Mouse (Mus musculus): ENCODE measurements around the gene Ttll4. TPM values are rescaled to one million over a fixed set of nuclear protein-coding genes. Genes with fewer than 3 reads are reported as not detected.

Gene Ttll4
- 1 to 10 TPM; 9.1 to 9.3 TPM for total RNA-seq (2021)
- long read RNA-seq, experiment 1, partial matches to known transcripts, result 0 of 11 reads
- long read RNA-seq, experiment 1, other reads (novel, unspliced or antisense), result 11 of 11 reads
- long read RNA-seq, experiment 2, partial matches to known transcripts, result 0 of 8 reads
- long read RNA-seq, experiment 2, other reads (novel, unspliced or antisense), result 7 of 8 reads

DNA sequence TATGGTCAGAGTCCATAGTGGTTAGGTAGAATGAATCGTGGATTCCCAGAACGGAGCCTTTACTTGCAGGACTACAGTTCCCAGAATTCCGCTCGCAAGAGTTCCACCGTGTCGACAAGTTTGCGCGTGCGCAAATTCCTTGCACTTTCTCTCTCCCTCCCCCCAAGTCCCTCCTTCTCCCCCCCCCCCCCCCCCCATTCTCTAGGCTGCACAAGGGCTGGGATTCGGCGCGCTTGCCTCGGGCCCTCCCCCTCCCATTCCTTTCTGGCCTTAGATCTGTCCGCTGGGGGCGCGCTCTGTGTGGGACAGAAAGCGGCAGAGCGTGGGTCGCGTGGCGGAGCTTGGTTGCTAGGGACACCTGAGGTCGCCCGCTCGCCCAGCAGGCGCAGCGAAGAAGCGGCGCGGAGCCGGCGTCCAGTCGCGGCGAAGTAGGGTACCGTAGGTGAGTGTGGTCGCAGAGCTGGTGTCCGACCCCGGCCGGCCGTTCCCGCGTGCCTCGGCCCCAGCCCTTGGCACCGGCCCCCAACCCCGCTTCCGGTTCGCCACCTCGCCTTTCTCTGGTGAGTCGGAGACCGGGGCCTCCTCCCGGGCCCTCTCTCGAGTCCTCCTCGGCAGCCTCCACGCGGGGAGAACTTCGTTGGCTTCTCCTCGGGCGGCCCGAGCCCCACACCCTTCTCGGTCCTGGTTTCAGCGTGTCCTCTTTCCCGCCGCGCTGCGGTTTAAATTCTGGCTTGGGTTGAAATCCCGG is at the start of gene Ttll4:
Gene Ttll4 (plus strand): TSS at position 298 of the 748 bp plus-strand sequence.
- DNase-seq, result peak; percentile 97

DNA sequence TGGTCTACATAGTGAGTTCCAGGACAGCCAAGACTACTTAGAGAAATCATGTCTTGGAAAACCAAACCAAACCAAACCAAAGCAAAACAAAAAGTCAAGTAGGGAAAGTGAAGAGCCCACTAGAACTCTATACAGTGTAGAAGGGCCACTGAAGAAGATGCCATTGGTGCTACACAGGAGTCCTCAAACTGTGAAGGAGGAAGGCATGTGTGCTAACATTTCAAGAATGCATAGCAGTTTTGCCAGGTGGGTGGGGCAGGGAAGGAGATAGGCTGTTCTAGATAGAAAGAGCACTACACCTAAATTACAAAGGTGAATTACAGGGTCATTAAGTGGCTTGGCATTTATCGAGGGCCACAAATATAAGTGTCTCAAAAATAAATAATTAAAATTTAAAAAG is 37.4 kb upstream of the Ttll4 start:
- no peak for DNase-seq

DNA sequence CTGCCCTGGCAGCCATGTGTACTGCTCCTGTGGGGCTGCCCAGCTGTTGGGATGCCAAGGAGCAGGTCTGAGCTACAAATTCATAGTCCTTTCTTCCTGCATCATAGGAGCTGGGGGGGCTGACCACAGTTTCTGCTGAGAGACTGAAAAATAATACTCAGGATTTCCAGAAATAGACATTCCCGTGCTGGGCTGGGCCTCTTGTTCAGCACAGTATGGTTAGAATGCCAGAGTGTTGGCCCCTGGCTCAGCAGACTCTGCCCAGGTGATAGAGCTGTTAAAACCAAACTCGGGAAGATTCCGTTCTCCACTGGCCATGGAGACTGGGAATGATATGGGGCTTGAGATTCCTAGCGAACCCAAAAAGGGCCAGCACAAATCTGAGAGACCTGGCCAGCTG is 35.5 kb upstream of the Ttll4 start:
- DNase-seq, result no peak

DNA sequence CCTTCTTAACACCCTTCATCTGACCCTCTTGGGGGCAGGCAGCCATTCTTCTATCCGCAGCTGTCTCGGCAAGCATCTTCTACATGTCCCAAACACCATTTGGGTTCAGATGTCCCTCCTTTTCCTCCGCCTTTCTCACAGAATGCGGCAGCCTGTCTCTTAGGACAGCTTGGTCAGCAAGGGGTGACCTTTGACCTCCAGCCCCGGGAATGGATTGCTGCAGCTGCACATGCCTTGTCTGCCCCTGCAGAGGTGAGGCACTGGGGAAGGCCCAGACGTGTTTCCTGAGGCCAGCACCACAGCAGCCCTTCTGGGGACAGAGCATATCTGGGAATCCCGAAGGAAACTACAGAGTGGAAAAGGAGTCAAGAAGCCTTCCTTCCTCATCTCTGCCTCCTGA is 33.5 kb upstream of the Ttll4 start:
- DNase-seq, result no peak

DNA sequence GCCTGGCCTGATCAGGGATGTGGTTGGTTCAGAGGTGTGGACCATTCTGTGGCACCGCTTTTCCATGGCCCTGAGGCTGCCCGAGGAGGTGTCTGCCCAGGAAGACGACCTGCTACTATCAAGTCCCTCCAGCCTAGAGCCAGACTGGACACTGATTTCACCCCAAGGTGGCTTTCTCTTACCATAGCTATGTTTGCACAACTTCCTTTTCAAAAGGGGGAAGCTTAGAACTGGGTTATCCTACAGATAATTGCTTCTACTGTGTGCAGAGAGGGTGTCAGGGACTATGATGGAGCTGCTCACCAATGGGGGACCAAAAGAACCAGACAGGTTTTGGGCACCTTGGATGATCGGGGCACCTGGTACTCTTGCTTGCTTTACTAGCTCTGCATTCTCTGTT is 28.8 kb upstream of the Ttll4 start:
- no peak for DNase-seq

DNA sequence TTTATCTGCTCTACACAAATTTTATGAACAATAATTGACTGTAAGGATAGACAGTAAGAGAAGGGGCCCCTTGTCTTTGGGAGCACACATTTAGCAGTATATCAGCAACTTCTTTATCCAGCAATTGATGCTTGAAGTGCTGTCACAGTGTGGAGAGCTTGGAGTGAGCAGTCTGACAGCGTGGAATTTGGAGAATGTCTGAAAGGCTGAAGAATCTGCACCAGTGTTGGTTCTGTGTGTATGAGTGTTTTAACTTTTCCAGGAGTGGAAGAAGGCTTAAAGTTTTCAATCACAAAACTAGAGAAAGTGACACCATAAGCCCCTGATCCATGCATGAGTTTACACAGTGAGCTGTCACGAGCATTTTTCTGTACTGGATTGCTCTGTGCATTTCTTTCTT is 18.0 kb upstream of the Ttll4 start:
- DNase-seq, result no peak

DNA sequence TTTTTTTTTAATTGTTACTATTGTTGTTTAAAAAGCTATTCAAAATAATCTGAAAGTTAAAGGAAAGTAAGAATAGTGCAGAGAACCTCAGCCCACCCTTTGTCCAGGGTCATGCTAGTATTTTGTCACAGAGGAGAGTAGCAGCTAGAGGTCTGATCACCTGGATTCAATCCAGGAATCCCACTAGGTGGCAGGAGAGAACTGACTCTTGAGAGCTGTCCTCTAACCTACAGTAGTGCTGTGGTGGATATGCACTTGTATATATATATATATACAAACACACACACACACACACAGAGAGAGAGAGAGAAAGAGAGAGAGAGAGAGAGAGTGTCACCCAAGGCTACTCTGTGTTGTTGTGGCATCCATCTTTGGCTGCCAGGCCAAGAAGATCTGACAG is 17.6 kb upstream of the Ttll4 start:
- DNase-seq, result no peak

DNA sequence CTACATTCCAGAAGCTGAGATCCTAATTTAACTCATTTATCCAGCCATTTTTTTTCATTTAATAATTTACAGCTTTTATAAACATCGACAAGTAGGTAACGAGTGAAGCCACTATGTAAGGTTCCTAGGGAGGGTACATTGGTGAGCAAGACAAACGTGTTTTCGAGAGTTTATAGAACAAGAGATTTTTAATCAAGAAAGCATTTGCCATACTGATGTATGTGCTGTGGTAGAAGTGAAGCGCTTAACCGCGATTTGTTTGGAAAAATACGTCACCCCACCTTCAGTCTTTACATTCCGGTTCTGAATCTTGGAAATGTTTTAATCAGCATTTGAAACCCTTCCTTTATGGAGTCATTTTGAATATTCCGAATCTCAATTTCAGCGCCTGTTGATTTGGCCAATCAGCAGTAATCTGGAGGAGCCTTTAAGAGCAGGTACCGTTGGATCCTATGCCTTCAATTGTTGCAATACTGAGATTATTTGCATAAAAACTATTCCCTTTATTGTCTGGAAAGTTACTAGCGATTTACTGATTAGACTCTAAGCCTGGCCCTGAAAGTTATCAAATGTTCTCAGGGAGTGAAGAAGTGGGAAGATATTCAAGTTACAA is 814 bp downstream of the Ttll4 start:
- no peak for DNase-seq

DNA sequence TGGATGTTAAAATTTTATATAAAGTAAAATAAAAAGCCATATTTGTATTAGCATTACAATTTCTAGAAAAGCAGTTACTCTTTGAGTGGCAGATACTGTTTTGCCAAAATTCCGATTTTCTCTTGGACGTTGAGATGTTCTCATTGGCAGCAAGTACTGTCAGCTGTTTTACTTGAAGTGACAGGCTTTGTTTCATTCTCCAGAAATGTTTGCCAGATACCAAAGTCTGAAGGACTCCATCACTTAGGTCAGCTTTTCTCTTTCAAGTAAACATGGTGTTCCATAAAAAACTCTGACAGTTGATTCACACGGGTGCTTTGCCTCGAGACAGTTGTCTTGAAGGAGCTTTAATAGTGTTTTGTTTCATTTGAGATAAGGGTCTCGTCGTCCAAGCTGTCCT is 3.6 kb downstream of the Ttll4 start:
- DNase-seq, result peak; percentile 24 to 25

DNA sequence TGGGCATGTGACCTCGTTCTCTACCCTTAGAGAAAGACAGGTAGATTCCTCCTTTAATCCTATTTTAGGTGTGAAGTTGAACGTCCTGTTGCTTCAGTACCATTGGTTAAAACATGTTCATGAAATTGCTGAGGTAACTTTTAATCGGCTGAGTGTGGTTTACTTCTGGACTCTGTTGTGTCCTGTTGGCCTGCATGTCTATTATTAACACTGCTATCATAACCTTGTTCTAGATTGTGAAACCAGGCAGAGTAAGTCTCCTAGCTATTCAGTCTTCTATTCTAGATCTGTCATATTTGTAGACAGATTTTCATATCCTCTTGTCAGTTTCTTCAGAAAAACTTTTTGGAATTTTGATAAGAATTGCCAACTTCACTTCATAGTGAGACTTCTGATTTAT is 6.8 kb downstream of the Ttll4 start:
- DNase-seq, result no peak

DNA sequence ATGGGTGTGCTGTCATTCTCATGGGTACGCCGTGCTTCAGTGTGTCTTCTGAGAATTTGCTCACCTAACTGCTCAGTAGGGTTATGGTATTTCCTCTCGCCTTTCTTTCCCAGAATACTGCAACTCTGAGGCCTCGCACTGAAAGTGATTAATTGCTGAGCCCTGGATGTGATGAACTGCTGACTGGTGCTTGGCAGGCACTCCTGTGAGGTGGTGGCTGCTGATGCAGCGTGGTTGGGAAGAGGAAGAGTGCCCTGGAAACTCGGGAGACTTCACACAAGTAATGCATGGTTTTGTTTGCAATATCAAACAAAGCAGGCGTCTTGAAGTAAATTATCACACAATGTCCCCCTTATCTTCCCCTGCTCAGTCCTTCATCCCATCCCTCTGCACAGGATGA is 11.2 kb downstream of the Ttll4 start:
- DNase-seq, result peak in 1 of 2 experiments; percentile 20

DNA sequence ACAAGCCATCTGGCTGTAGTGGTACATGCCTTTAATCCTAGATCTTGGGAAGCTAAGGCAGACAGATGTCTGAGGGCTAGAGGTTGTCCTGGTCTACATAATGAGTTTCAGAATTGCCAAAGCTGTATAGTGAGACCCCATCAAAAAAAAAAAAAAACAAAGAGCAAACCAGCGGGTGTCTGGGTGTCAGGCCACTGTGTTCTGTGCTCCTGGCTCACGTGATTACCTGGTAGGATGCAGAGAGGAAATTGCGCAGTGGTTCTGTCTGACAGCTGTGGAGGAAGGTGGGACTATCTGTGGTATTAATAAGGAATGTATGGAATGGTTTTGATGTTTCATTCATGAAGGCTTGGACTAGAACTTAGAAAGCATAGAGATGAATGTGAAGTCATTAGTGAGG is 15.3 kb downstream of the Ttll4 start:
- DNase-seq, result no peak

DNA sequence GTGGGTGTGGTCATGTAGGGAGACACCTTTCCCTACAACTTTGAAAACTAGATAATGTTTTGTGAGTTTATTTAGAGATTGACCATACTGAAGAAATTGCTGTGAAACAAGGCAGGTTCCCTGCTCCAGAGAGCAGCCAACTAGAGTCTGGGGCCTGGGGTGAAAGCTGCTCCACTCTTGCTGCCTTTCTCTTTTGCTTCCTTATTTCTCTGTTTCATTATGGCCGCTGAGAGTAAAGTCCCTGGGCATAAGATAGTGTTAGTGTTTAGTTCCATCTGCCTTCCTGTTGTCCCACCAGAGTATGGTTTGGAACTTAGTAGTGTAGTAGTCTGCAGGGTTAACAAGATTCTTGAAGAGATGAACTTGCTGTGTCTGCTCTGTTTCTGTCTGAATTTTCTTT is 16.3 kb downstream of the Ttll4 start:
- no peak for DNase-seq

DNA sequence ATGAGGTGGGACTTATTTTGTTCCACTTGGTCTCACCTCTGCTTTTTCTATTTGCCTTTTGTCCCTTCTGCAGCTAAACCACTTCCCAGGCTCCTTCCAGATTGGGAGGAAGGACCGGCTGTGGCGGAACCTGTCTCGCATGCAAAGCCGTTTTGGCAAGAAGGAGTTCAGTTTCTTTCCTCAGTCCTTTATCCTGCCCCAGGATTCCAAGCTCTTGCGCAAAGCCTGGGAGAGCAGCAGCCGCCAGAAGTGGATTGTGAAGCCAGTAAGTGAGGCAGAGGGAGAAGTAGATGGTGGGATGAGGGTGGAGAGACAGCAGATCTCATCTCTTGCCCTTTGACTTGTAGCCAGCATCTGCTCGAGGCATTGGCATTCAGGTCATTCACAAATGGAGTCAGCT is 25.6 kb downstream of the Ttll4 start:
- DNase-seq, result no peak

DNA sequence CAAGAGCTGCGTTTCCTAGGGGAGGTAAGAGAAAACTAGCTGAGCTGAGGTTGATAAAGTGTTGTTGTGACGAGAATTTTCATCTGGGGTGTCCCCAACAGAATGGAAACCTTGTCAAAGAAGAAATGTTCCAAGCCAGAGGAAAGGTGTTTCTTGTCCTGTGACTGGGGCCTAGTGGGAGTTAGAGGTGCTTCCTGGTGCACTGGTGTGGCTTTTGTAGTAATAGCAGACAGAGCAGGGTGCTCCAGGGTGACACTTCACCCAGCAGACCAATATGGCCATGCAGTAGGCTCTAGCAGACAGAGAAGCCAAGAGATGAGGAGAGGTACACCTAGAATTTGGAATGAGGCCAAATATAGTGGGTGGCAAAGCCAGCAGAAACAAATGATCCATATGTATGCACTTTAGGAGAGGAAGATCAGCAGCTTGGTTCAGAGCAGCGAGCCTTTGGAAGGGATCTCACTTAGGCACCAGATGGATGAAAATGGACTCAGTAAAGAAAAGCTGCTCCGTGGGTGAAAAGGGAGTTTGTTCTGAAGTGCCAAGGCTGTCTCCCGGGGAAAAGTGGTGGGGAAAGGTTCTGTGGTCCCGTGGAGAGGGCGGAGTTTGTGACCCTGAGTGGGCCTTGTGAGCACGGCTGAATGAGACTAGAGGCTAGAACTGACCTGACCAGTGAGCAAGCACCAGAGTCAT is 32.5 kb downstream of the Ttll4 start:
- DNase-seq, result no peak

DNA sequence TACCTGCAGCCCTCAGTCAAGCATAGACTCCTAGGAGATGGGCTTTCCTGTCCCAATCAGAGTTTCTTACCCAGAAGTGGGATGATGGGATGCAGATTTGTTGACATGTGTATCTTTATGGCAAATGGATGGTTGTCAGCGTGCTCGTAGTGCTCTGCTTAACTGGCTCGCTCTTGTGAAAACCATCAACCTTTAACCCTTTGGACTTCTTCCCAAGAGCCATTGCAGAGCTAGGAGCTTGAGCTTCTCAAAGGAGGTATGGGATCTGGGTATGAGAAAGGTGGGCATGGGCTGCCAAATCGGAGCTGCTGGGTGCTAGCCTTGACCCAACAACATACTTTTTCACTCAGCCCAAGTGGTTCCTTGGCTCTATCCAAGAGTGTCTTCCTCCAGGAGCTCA is 34.3 kb downstream of the Ttll4 start:
- DNase-seq, result no peak

DNA sequence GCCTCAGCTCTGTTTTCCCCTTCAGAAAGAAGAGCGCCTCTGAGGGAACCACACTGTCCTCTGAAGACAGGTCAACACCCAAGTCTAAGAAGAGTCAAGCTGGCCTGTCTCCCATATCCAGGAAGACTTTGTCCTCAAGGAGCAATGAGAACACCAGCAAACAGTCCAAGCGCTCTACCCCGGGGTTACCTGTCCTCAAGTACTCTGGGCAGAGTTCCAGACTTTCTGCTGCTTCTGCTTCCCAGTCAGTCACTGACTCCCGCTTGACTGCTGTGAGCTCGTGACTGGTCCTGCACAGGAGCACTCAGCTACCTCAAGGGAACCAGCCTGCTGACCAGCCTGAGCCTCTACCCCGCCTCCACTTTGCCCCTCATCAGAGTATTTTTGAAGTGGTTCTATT is 35.9 kb downstream of the Ttll4 start:
- peak in 1 of 2 experiments; percentile 9 for DNase-seq

DNA sequence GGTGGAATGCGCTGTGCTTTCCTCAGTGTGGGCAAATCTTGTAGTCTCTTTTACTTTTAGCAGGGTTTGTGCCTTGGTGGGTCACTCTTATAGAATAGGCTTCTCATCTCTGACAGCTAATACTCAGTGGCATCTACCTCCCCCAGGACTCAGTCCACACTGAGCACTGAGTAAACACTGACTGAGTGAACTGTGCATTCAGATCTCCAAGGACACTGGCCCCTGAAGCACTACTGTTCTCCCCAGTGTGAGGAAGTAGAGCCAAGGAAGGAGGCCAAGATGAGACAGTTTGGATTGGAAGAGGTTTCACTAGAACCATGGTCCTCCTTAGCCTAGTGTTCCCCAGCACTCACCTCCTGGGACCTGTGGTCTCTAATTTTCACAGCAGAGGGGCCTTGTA is 36.8 kb downstream of the Ttll4 start:
- DNase-seq, result peak; percentile 27 to 35

DNA sequence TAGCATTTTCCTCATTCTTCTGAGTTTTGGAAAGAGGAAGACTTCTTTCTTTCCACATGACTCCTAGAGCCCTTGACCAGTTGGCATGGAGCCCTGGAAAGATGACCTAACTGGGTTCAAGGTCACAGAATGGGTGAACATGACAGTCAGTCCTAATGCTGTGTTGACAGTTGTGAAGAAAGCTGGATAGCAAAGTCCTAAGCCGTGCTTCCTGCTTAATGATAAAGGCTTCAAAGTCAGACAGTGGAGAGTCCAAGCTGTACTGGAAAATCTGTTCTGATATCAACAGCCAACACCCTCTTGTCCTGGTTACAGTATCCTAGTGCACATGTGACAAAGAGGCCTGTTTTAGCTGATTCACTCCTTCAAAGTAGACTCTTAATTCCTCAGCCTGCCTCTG is 37.2 kb downstream of the Ttll4 start:
- DNase-seq, result peak; percentile 60 to 76

DNA sequence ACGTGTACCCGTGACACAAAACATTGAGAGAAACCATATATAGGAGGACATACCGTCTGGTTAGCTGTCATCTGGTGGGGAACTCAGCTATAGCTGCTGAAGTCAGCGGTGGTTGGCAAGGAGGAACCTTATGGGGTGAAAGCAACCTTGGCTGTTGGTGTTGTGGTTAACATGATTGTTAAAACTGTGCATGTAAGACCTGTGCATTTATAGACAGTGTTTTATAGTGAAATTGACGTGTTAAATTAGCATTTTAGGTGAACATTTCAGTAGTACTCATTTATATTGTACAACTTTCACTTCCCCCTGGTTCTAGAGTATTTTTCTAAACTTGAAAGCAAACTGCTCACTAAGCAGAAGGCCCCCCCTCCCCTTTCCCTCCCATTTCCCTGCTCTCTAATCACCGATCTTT is 40.6 kb downstream of the Ttll4 start:
- DNase-seq, result no peak

DNA sequence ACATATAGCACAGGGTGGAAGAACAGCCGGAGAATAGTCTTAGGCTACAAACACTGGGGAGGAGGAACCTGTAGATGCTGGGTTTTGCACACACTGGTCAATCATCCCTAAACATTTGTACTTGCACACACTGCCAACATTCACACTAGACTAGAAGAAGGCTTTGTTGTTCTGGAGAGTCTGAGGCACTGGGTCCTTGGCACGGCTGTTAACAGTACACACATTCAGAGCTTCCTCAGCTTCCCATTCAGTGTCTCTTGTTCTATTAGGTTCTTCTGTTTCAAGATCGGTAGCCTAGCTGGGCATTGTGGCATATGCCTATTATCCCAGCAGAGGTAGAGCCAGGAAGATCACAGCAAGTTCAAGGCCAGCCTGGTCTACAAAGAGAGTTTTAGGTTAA is 42.6 kb downstream of the Ttll4 start:
- no peak for DNase-seq

DNA sequence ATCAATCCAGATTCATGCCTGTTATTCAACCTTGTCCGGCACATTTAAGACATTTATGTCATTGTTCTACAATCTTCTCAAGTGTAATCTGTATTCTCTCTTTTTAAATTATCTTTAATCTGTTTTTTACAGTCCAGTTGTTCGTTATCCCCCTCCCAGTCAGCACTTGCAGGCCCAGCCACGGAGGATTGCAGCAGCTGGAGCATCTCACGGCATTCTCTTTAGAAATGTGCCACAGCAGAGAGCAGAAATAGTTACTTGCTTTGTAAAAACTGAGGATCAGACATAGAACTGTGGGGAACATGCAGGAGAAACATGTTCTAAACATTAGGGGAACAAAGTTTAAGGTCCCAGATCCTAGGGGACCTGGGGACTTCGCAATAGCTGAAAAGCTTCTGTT is 43.5 kb downstream of the Ttll4 start:
- peak; percentile 12 to 26 for DNase-seq

DNA sequence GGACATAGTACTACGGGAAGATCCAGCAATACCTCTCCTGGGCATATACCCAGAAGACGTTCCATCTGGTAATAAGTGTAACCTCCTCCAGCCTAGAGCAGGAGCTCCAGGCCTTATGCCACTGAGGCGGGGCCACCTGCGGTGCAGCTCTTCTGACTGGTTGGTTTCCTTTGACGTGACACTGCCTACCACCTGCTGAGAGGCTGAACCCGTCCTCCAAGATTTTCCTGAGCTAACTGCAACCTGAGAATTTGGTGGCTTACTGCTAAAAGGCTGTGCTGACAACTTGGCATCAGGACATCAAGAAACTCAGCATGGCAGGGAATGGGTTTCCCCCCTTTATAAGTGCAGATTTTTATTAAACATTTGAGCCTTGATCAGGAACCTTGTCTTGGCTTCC is 48.0 kb downstream of the Ttll4 start:
- no peak for DNase-seq

Measured in heart, adult 18-20 months (tissue).